Mouse (Mus musculus): Measurements from ENCODE around the gene Papolg. TPM values are rescaled to one million over a fixed set of nuclear protein-coding genes. Genes with fewer than 3 reads are reported as not detected.
"Not testable (repeated sequence)": the region's sequence is repeated elsewhere in the genome, so short reads cannot be mapped to it uniquely, and the experiment has no call there.

The Papolg gene
- total RNA-seq (2021) = 1 to 10 TPM; 8.6 to 10.0 TPM

- intact Hi-C loops (cut with DNase I) = loop anchor here (2.0 kb wide), 1 partner anchor 60 kb away; no protein-coding TSS in a partner anchor
- peak; percentile 93 to 95 for DNase-seq
Observed at GRCm38 (mm10) chr11:23895060-23895426, at the start of gene Papolg. TSS of gene Papolg (minus strand) at chr11:23895253.

GRCm38 (mm10) chr11:23928146-23928545 is 33.1 kb upstream of the Papolg start:
- intact Hi-C loops (cut with DNase I) = not testable (repeated sequence)

GRCm38 (mm10) chr11:23927643-23928042 is 32.6 kb upstream of the Papolg start:
- no peak for DNase-seq
- intact Hi-C loops (cut with DNase I) = no loop called here

More at GRCm38 (mm10) chr11:23928146-23928545, 33.1 kb upstream of the Papolg start:
- DNase-seq = not testable (repeated sequence)

GRCm38 (mm10) chr11:23913824-23914223 is 18.8 kb upstream of the Papolg start:
- intact Hi-C loops (cut with DNase I); DNase-seq: not testable (repeated sequence)

GRCm38 (mm10) chr11:23903909-23904308 is 8.9 kb upstream of the Papolg start:
- intact Hi-C loops (cut with DNase I) = no loop called here
- DNase-seq = no peak

- intact Hi-C loops (cut with DNase I) = loop anchor here (2.0 kb wide), 1 partner anchor 60 kb away; no protein-coding TSS in a partner anchor
- no peak for DNase-seq
Observed at GRCm38 (mm10) chr11:23894141-23895059, 653 bp downstream of the Papolg start.

GRCm38 (mm10) chr11:23893556-23893955 is 1.5 kb downstream of the Papolg start:
- no peak for DNase-seq
- intact Hi-C loops (cut with DNase I) = no loop called here

- intact Hi-C loops (cut with DNase I) = no loop called here
Observed at GRCm38 (mm10) chr11:23864326-23864725, 30.7 kb downstream of the Papolg start.

GRCm38 (mm10) chr11:23856723-23857112 is 38.3 kb downstream of the Papolg start:
- intact Hi-C loops (cut with DNase I) = loop anchor here (10.0 kb wide), 3 partner anchors 82 to 182 kb away; partner anchors contain the start of gene Rel
- DNase-seq = no peak

More at GRCm38 (mm10) chr11:23864326-23864725, 30.7 kb downstream of the Papolg start:
- DNase-seq = no peak

- intact Hi-C loops (cut with DNase I) = loop anchor here (10.0 kb wide), 3 partner anchors 81 to 181 kb away; partner anchors contain the start of gene Rel
- DNase-seq = no peak
Observed at GRCm38 (mm10) chr11:23856054-23856722, 38.9 kb downstream of the Papolg start.

- peak; percentile 75 to 82 for DNase-seq
- intact Hi-C loops (cut with DNase I) = loop anchor here (10.0 kb wide), 3 partner anchors 80 to 180 kb away; partner anchors contain the start of gene Rel
Observed at GRCm38 (mm10) chr11:23855182-23855802, 39.8 kb downstream of the Papolg start.

GRCm38 (mm10) chr11:23853306-23853705 is 41.7 kb downstream of the Papolg start:
- DNase-seq = no peak
- intact Hi-C loops (cut with DNase I) = loop anchor here (10.0 kb wide), 3 partner anchors 79 to 179 kb away; partner anchors contain the start of gene Rel

- peak; percentile 15 to 20 for DNase-seq
- intact Hi-C loops (cut with DNase I) = no loop called here
Observed at GRCm38 (mm10) chr11:23846016-23846815, 48.8 kb downstream of the Papolg start.

GRCm38 (mm10) chr11:23823244-23823643 is 71.8 kb downstream of the Papolg start:
- no peak for DNase-seq
- intact Hi-C loops (cut with DNase I) = no loop called here

- intact Hi-C loops (cut with DNase I) = no loop called here
- no peak for DNase-seq
Observed at GRCm38 (mm10) chr11:23821652-23822051, 73.4 kb downstream of the Papolg start.

- intact Hi-C loops (cut with DNase I) = no loop called here
- DNase-seq = no peak
Observed at GRCm38 (mm10) chr11:23820977-23821376, 74.1 kb downstream of the Papolg start.

- intact Hi-C loops (cut with DNase I) = no loop called here
- DNase-seq = no peak
Observed at GRCm38 (mm10) chr11:23818745-23819144, 76.3 kb downstream of the Papolg start.
